Mouse (Mus musculus) right cerebral cortex, adult 2 months (tissue): ENCODE data around the gene Cnnm4.
"Not testable (repeated sequence)": the region's sequence is repeated elsewhere in the genome, so short reads cannot be mapped to it uniquely, and the experiment has no call there.

Experiments used
- DNase-seq, 2 experiments: peaks; one replicate each; pipeline ENCODE4 v3.0.0; 2021 to 2022; ENCODE audit warnings: low spot score in 2 of 2

The Cnnm4 gene

DNA sequence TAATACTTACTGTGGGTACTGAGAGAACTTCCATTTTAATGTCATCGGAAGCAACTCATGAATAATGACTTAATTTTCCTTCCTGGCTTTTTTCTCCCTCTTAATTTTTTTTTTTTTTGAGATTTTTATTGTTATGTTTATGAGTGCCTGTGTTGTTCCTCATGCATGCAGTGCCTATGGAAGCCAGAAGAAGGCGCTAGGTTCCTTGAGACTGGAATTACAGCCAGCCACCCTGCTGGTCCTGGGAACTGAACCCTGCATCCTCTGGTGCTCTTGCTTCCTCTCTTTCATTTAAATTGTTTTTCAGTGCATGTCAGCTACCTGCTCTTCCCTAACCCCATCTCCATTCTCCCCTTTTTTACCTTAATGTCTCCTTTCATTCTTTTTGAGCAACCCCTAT, 42.3 kb downstream of the Cnnm4 start:
- no peak for DNase-seq

DNA sequence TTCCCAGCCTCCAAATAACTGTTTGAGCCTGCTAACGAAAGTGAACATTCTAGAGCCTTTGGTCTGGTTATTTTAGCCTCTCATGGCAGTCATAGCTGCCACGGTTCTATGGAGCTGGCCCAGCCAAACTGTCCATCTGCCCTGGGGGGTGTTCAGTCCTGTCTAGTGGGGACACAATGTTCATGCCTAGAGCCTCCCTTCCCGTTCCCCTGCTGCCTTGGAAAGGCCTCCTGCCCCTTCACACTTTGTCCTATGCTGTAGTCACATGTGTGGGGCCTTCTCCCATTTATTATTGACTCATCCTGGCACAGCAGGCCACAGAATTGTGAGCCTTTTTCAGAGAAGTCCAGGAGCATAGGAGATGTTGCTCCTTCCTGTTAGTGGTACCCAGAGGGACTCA, 46.8 kb downstream of the Cnnm4 start:
- DNase-seq, result no peak

DNA sequence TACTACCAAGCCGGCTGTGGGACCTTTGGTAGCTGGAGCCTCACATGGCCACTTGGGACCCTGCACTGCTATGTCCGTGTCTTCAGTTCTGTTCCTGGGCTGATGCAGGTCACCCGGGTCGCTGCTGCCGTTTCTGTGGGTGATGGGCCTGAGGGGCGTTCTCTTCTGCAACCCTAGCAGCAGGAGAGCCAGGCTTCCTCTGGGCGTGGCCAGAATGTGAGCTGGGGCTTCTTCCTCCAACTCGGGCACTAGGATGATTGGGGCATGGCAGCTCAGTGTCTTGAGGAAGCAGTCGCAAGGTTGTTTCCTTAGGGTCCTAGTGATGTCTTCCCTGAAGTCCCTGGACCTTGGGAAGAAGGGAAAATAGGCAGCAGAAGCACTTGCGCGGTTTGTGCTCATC, 48.2 kb downstream of the Cnnm4 start:
- DNase-seq, result no peak

DNA sequence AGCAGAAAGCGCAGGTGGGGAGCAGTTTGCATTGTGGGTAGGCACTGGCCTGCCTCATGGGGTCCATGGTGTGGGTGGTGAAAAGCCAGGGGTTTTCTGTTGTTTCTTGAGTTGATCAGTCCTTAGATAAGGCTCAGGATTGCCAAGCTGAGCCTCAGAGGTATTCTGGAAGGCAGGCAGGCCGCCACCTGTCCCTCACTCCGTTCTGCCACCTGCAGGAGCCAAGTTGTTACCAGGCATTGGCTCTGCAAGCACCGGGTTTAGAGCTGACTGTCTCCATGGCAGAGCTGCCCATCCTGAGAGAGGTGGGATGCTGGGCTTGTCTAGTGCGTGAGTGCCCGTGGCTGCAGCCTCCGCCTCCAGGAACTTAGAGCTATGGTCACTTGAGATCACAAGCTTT, 50.8 kb downstream of the Cnnm4 start:
- no peak for DNase-seq

DNA sequence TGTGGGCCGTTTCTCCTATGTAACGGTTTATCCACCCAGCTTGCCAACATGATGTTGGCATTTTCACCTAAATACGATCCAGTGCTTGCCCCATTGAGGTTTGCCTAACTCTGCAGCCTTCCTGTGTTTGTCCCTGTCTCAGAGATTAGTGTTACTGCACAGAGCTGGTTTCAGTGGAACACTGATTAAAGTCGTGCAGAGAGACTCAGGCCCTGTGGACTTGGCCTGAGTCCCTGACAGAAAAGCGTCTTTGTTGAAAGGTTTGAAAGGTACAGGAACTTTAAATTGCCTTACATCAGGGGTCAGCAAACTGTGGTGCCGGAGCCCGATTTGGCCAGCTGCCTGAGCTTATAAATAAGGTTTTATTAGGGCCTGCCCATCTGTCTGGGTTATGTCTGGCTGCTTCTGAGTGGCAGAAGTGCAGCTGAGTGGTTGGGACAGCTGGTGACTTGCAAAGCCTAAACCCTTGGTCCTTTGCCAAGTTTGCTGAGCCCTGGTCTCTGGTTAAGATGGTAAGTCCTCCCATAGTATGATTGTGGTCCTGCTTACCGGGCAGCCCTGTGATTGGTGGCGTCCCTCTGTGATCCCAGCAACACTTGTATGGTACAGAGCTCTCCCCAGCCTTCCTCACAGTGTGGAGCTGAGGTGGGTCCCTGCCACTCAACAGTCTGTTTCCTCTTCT, 52.1 kb downstream of the Cnnm4 start:
- DNase-seq, result no peak

DNA sequence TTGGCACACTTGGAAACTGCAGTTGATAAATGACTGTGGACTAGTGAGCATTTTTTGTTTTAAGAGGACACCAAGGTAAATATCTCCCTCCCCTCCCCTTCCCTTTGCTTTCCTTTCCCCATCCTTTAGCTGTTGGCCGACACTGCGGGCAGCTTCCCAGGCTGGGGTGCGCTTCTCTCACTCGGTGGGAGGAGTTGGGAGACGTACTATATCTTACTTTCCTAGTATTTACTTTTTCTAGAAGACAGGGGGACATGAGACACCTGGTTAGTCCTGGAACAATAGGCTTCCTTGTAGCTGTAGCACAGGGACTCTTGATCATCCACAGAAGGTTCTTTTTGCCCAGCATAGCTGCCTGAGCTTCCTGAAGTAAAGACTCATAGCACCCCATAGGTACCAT, 52.6 kb downstream of the Cnnm4 start:
- DNase-seq, result no peak

DNA sequence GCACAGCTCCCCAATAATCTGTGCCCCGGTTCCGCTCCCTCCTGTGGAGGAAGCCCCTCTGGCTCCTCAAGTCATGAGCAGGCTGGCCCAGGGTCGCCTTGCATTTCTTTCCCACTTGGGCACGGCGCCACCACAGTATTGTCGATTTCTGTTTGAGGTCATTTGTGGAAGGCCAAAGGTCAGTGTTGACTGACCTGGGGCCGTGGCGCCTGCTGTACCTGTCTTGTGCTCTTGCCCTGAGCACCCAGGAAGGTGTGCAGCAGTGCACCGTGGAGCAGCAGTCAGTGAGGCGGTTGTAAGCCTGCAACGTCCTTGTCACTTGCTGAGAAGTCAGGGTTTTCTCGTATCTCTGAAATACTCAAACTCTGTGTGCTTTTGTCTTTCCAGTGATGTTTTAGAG, 54.4 kb downstream of the Cnnm4 start:
- no peak for DNase-seq

DNA sequence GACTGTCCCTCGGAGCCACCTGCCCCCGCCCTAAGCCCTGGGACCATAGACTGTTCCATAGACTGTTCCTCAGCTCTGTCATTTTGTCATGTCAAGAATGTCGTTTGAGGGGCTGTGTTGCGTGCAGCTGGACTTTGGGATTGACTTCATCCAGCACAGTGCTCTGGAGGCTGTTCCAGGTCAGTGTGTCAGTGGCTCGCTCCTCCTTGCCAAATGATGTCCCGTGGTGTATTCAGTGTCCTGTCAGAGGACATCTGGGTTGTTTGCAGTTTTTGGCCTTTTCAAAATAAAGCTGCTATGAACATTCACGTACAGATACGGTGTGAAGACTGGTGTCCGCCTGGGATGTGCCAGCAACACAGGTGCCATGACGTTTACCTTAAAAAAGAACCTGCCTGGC, 55.5 kb downstream of the Cnnm4 start:
- DNase-seq, result no peak

- DNase-seq, result no peak
Observed at GRCm38 (mm10) chr1:36528351-36528750, 56.9 kb downstream of the Cnnm4 start.

DNA sequence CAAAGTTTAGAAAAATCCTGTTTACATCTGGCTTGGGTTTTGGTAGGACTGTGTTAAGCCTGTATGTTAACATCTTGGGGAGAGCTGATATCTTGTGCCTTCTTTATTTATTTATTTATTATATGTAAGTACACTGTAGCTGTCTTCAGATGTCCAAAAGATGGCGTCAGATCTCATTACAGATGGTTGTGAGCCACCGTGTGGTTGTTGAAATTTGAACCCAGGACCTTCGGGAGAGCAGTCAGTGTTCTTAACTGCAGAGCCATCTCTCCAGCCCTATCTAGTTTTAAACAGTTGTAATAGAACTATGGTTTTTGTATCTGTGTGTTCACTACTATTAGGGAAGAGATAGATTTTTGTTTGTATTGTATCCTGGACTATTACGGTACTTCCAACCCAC, 57.9 kb downstream of the Cnnm4 start:
- no peak for DNase-seq

DNA sequence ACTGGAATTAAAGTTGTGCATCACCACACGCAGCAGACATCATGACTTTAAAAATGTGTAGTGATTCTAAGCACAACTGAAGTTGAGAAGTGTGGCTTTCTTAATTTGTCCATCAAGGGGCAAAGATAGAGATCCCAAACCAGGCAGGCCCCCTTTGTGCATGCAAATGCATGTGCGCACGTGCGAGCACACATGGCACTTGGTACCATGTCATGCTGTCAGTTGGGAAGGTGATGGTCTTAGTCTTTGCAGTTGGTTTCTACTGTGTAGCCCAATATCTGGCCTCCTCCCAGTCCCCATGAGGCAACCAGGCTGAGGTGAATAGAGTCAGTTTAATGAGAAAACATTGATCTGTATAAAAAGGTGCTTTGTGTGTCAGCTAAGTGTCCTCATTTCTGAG, 58.5 kb downstream of the Cnnm4 start:
- DNase-seq, result no peak

- no peak for DNase-seq
Observed at GRCm38 (mm10) chr1:36530485-36530884, 59.1 kb downstream of the Cnnm4 start.

GRCm38 (mm10) chr1:36530962-36531361, 59.5 kb downstream of the Cnnm4 start:
- DNase-seq, result no peak

DNA sequence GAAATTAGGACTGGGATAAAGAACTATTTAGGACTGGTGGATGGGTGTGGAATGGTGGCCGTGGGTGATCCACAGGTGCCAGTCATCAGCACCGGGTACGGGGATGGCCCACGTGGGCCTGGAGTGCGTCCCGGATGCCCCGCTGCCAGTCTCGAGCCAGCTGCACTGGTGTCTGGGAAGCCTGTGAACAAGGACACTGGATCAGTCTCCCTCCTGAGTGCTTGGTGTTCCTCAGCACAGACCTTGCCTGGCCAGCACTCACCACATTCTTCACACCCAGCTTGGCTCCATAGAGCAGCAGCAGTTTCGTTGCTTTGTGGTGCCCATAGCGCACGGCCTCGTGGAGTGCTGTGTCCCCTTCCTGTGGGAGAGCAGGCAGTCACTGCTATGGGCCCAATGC, 60.0 kb downstream of the Cnnm4 start:
- no peak for DNase-seq

GRCm38 (mm10) chr1:36533546-36533945, 62.1 kb downstream of the Cnnm4 start:
- DNase-seq, result no peak

DNA sequence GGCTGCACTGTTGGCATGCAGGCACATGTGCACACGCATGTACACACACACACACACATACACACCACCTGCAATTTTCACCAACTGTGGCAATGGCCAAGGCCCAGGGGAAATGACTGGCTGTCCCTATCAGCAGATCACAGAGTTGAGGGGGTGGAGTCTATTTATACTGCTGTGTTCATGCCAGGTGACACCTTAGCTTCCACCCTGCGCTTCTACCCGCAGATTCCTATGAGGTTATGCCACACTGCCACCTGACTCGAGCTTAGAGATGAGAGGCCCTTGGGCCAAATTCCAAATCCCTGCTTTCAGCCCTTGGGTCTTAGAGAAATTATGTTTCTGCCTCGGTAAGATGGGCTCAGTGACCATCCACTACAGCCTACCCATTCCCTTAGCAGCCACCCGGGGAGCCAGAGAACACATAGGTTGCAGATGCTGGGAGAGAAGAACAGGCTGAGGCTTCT, 63.2 kb downstream of the Cnnm4 start:
- no peak for DNase-seq

DNA sequence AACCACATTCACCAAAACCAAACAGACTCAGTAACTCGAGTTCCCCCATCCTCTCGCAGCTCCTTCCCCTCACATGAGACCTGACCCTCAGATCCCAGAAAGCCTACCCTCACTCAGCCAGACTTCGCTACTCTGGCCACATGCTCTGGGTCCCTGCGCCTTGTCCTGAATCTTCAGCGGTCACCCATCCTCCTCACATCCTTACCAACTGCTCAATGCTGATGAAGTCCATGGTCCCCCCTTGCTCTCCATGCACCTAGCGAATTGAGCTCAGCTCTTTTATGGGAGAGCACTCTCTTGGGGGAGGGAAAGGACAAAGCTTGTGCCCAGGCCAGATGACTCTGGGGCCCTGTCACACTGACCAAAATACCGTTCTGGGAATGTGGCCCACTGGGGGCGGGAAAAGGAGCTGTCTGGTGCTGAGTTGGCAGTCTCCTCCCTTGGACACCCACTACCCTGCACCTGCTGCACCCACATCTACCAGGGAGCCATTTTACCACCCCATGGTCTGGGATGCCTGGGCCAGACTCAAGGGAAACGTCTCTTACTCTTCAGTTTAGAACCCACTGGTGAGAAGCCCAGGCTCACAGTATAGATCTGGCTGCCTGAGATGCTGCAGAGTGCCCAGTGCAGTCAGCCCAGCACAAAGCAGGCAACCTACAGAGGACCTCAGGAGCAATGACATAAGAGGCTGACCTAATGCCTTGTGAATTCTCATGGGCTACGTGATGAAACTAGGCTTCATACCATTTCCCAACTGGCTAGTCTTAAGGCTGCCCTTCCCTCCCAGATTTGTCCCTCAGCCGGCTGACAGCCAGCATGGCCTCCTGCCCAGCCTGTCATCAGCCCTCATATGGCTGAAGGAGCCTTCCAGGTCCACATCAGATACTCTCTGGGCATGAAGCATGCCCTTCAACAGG, 64.3 kb downstream of the Cnnm4 start:
- no peak for DNase-seq

- no peak for DNase-seq
Observed at GRCm38 (mm10) chr1:36536397-36536728, 64.9 kb downstream of the Cnnm4 start.

- not testable (repeated sequence) for DNase-seq
Observed at GRCm38 (mm10) chr1:36536783-36537182, 65.4 kb downstream of the Cnnm4 start, which contains the start of gene Ankrd23. TSS of gene Ankrd23 (minus strand) at chr1:36536883.

- no peak for DNase-seq
Observed at GRCm38 (mm10) chr1:36538727-36539126, 67.3 kb downstream of the Cnnm4 start.

GRCm38 (mm10) chr1:36539186-36539585, 67.8 kb downstream of the Cnnm4 start, which contains the start of gene Gm42417:
TSS of gene Gm42417 (minus strand) at chr1:36539429.
- DNase-seq, result no peak

DNA sequence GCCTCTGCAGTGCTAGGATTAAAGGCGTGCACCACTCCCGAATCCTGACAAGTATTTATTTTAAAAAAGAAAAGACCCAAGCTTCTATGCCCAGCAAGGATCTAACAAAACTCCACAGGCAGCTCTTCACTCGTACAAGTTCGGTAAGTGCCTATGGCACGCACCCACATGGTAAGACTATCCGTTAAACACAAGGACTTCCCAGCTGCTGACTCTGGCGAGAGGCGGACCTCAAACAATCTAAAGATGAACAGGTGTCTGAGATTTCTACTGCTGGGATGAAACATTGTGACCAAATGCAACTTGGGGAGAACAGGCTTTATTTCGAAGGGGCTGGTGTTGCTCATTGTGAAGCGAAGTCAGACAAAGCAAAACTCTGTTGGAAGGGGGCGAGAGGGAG, 68.7 kb downstream of the Cnnm4 start:
- no peak for DNase-seq

GRCm38 (mm10) chr1:36540807-36541206, 69.4 kb downstream of the Cnnm4 start:
- DNase-seq, result no peak
